Mouse (Mus musculus) forebrain, postnatal 0 days (tissue): ENCODE data around the gene Lhfpl2. TPM values are rescaled to one million over a fixed set of nuclear protein-coding genes. Genes with fewer than 3 reads are reported as not detected.

ENCODE experiments used
- ATAC-seq: fragments of 200-750 bp; cut with Nextera tagmentation; 2 replicates; pipeline ENCODE4 v1.8.0; 2017; ENCODE audit warnings: mild to moderate bottlenecking, moderate library complexity
- DNase-seq: peaks from one replicate; pipeline ENCODE4 v3.0.0-alpha.2; 2015
- H3K27ac ChIP-seq: fragments of 300-500 bp; sonication (generic); 2 replicates; pipeline ENCODE4 v1.5.1; 2014; ENCODE audit warnings: low read depth, mild to moderate bottlenecking, antibody characterized with exemption, low read length, moderate library complexity, mixed read lengths
- H3K27me3 ChIP-seq: fragments of 300-500 bp; sonication (generic); 2 replicates; pipeline ENCODE4 v1.6.1; 2014; ENCODE audit warnings: mild to moderate bottlenecking, low read length, mixed read lengths; ENCODE audit not compliant: insufficient read depth
- H3K36me3 ChIP-seq: fragments of 300-500 bp; sonication (generic); 2 replicates; pipeline ENCODE4 v1.6.1; 2014; ENCODE audit warnings: mild to moderate bottlenecking, moderate library complexity; ENCODE audit not compliant: insufficient read depth
- H3K4me1 ChIP-seq: fragments of 300-500 bp; sonication (generic); 2 replicates; pipeline ENCODE4 v1.6.1; 2014; ENCODE audit warnings: antibody characterized with exemption; ENCODE audit not compliant: insufficient read depth
- H3K4me2 ChIP-seq: fragments of 300-500 bp; sonication (generic); 2 replicates; pipeline ENCODE4 v1.6.1; 2014; ENCODE audit warnings: low read depth, mild to moderate bottlenecking, moderate library complexity
- H3K4me3 ChIP-seq: fragments of 300-500 bp; sonication (generic); 2 replicates; pipeline ENCODE4 v1.5.1; 2014; ENCODE audit warnings: low read depth, low read length, mixed read lengths
- H3K9ac ChIP-seq: fragments of 300-500 bp; sonication (generic); 2 replicates; pipeline ENCODE4 v1.6.1; 2014; ENCODE audit warnings: mild to moderate bottlenecking
- H3K9me3 ChIP-seq: fragments of 300-500 bp; sonication (generic); 2 replicates; pipeline ENCODE4 v1.6.1; 2016; ENCODE audit warnings: low read length
- CTCF ChIP-seq: sonication (generic); IDR thresholded peaks from 2 replicates; pipeline ENCODE4 v1.5.1; 2016; ENCODE audit warnings: antibody characterized with exemption, control low read depth, low read depth
- WGBS: fragments of 180-500 bp; shearing (Covaris S2); extraction: QIAGEN DNeasy Blood & Tissue Kit; methylation state at CpG from one replicate; pipeline ENCODE4 v1.1.7; 2014; 5-methylcytosine and 5-hydroxymethylcytosine counted together
- polyA plus RNA-seq: library from polyadenylated mRNA; unstranded; fragments of >200 nt; fragmentation: Nextera tagmentation; extraction: Ambion mirVana; gene quantifications from 2 replicates; pipeline ENCODE4 v1.2.1, GENCODE M21; 2015
- total RNA-seq: library from RNA; depleted of rRNA; stranded (reverse); fragments of >200 nt; gene quantifications from 2 replicates; pipeline ENCODE4 v1.2.3, GENCODE M21; 2014; rRNA removed

Gene Lhfpl2
- total and polyA plus RNA-seq, 2 experiments from 2014 or later: 13.3 to 23.6 TPM

- TF ChIP-seq CTCF: no peak
- H3K4me1 ChIP-seq: no peaks in the 10 kb centered on the region
- H3K27ac ChIP-seq: no peak overlapping the region
- no peak overlapping the region for H3K4me3 ChIP-seq
- ATAC-seq: no peak
- H3K4me2 ChIP-seq: no peak overlapping the region
- peaks cover 14% of the 10 kb centered on the region; the same call in 1 of the 2 replicates for H3K36me3 ChIP-seq
- no peaks in the 10 kb centered on the region for H3K27me3 ChIP-seq
- 94% methylated on average over 38 of the region's 38 CpGs for WGBS
- H3K9ac ChIP-seq: no peak overlapping the region
- DNase-seq: no peak
- H3K9me3 ChIP-seq: no peaks in the 10 kb centered on the region
Observed at GRCm38 (mm10) chr13:94224717-94225705, 167.4 kb downstream of the Lhfpl2 start.

DNA sequence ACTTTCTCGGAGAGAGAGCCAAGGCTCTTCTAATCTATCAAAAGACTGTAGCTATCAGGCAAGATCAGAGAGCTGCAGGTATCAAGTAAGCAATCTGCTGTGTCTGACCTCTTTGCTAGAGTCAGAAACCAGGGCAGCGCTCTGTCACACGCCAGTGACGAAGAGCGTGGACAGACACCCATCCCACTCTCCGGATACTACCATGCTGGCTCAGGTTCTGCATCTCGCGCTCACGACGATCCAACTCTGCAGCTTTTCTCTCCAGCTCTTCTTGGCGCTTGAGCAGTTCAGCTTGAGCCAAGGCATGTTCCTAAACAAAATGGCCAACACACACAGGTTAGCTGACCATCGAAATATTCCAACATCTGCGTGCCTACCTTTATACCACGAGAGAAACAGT lies 174.3 kb downstream of the Lhfpl2 start:
- no peak overlapping the region for H3K4me3 ChIP-seq
- no peak for TF ChIP-seq CTCF
- DNase-seq (no peak), ATAC-seq (no peak)
- peaks cover 18% of the 10 kb centered on the region for H3K36me3 ChIP-seq
- 89% methylated on average over 14 of the region's 14 CpGs for WGBS
- H3K9me3 ChIP-seq: no peaks in the 10 kb centered on the region
- H3K4me1 ChIP-seq: no peaks in the 10 kb centered on the region
- H3K27me3 ChIP-seq: no peaks in the 10 kb centered on the region
- no peak overlapping the region for H3K27ac ChIP-seq
- H3K4me2 ChIP-seq: no peak overlapping the region
- no peak overlapping the region for H3K9ac ChIP-seq

DNA sequence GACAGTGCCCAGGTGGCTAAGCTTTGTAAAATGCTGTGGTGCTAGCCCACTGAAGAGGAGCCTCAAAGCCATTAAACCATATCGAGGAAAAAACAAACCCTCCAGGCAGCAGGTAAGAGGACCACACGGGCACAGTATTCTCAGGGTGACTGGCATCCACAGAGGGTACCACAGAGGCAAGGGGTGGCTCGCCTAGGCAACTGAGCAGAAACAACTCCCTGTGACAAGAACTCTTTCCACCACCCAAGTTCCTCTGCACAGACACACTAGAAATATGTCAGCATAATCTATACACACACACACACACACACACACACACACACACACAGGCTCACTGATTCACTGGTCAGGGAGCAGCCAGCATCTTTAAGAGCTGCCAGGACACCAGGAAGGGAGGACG lies 181.9 kb downstream of the Lhfpl2 start:
- H3K9me3 ChIP-seq: no peaks in the 10 kb centered on the region
- no peak overlapping the region for H3K4me3 ChIP-seq
- no peak overlapping the region for H3K9ac ChIP-seq
- ATAC-seq: no peak
- H3K27me3 ChIP-seq: no peaks in the 10 kb centered on the region
- H3K36me3 ChIP-seq: no peaks in the 10 kb centered on the region
- H3K4me2 ChIP-seq: no peak overlapping the region
- no peak overlapping the region for H3K27ac ChIP-seq
- no peak for TF ChIP-seq CTCF
- no peak for DNase-seq
- H3K4me1 ChIP-seq: no peaks in the 10 kb centered on the region
- whole genome bisulfite sequencing: 56% methylated on average over 4 of the region's 4 CpGs

GRCm38 (mm10) chr13:94240111-94240510 lies 182.5 kb downstream of the Lhfpl2 start:
- no peak for TF ChIP-seq CTCF
- no peak for DNase-seq
- Histone ChIP-seq H3K27me3 (no peaks in the 10 kb centered on the region), H3K9me3 (no peaks in the 10 kb centered on the region), H3K4me2 (no peak overlapping the region), H3K27ac (no peak overlapping the region), H3K4me3 (no peak overlapping the region), H3K4me1 (no peaks in the 10 kb centered on the region), H3K36me3 (no peaks in the 10 kb centered on the region), H3K9ac (no peak overlapping the region)
- 75% methylated on average over 6 of the region's 6 CpGs for WGBS
- no peak for ATAC-seq

- ATAC-seq (no peak), DNase-seq (no peak)
- WGBS: 81% methylated on average over 5 of the region's 5 CpGs
- Histone ChIP-seq H3K27ac (no peak overlapping the region), H3K9me3 (no peaks in the 10 kb centered on the region), H3K4me2 (no peak overlapping the region), H3K4me1 (no peaks in the 10 kb centered on the region), H3K27me3 (no peaks in the 10 kb centered on the region), H3K36me3 (no peaks in the 10 kb centered on the region), H3K4me3 (no peak overlapping the region), H3K9ac (no peak overlapping the region)
- no peak for TF ChIP-seq CTCF
Observed at GRCm38 (mm10) chr13:94240873-94241272, 183.3 kb downstream of the Lhfpl2 start.

DNA sequence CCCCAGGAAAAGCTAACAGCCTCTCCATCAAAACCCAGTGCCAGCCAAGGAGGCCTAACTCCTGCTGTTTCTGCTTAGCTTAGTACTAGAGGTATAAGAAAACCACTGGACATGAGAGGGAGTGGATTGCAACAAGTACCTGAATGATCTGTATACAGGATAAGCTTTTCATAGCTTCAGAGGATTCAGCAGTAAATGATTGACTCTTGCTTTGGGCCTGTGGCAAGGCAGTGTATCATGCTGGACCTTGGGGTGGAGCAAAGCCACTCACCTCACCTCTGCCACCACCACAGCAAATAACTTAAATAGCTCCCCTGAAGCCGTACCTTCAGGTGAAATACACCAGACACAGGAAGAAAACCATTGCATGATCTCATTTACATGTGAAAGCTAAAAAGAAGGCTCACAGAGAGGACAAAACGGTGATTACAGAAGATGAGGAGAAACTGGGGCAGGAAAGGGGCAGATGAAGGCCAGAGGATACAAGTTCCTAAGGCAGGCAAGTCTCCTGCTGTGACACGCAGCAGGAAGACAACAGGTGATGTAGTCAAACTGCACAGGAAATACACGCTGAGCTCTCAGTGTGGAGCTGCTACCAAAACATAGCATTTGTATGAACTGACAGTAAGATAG lies 184.4 kb downstream of the Lhfpl2 start:
- Histone ChIP-seq H3K27me3 (no peaks in the 10 kb centered on the region), H3K9me3 (no peaks in the 10 kb centered on the region), H3K4me3 (no peak overlapping the region), H3K9ac (no peak overlapping the region), H3K36me3 (no peaks in the 10 kb centered on the region), H3K4me2 (no peak overlapping the region), H3K4me1 (no peaks in the 10 kb centered on the region), H3K27ac (no peak overlapping the region)
- 42% methylated on average over 4 of the region's 4 CpGs for WGBS
- DNase-seq: no peak
- no peak for TF ChIP-seq CTCF
- ATAC-seq: no peak

GRCm38 (mm10) chr13:94242897-94243296 lies 185.3 kb downstream of the Lhfpl2 start:
- Histone ChIP-seq H3K4me3 (no peak overlapping the region), H3K27me3 (no peaks in the 10 kb centered on the region), H3K9ac (no peak overlapping the region), H3K27ac (no peak overlapping the region), H3K4me2 (no peak overlapping the region), H3K36me3 (no peaks in the 10 kb centered on the region), H3K9me3 (no peaks in the 10 kb centered on the region), H3K4me1 (no peaks in the 10 kb centered on the region)
- no peak for TF ChIP-seq CTCF
- ATAC-seq: no peak
- WGBS: 80% methylated on average over 2 of the region's 2 CpGs
- DNase-seq: no peak

Other genes starting within 250 kb of the Lhfpl2 start
- gene Scamp1, start 228.1 kb downstream of the Lhfpl2 start, total RNA-seq: 95.5 and 116 TPM in 2 replicates
- 60.9 and 119 TPM in 2 replicates for gene Scamp1, start 228.1 kb downstream of the Lhfpl2 start, polyA plus RNA-seq